Mouse (Mus musculus) ES-E14 (cell line): ENCODE data around the gene Larp4b. TPM values are rescaled to one million over a fixed set of nuclear protein-coding genes. Genes with fewer than 3 reads are reported as not detected.

Experiments used
- DNase-seq: peaks from one replicate; pipeline ENCODE4 v3.0.0-alpha.2; 2013; ENCODE audit warnings: low read depth, low spot score
- H3K27ac ChIP-seq: 2 replicates; pipeline ENCODE4 v1.5.1; 2012; ENCODE audit warnings: low read depth, mild to moderate bottlenecking, low read length, moderate library complexity, mixed read lengths; ENCODE audit not compliant: poor library complexity, insufficient read depth, severe bottlenecking
- H3K36me3 ChIP-seq: 2 replicates; pipeline ENCODE4 v1.6.1; 2012; ENCODE audit warnings: mild to moderate bottlenecking, low read length, moderate library complexity, mixed read lengths; ENCODE audit not compliant: control insufficient read depth, poor library complexity, insufficient read depth, severe bottlenecking
- H3K4me1 ChIP-seq, 2 experiments: fragments of 150-350 bp in 1 of 2; sonication (generic) in 1 of 2; 2 replicates each; pipeline ENCODE4 v1.6.1; 2012; ENCODE audit warnings: low read length in 2 of 2, mild to moderate bottlenecking in 1 of 2, mixed read lengths in 1 of 2; ENCODE audit not compliant: control insufficient read depth in 2 of 2, insufficient read depth in 2 of 2, poor library complexity in 1 of 2
- H3K4me3 ChIP-seq, 2 experiments: fragments of 150-350 bp in 1 of 2; sonication (generic) in 1 of 2; 2 replicates each; pipeline ENCODE4 v1.5.1; 2012; ENCODE audit warnings: low read length in 2 of 2, low read depth in 1 of 2, mild to moderate bottlenecking in 1 of 2, mixed read lengths in 1 of 2; ENCODE audit not compliant: insufficient read depth in 1 of 2, poor library complexity in 1 of 2, severe bottlenecking in 1 of 2
- H3K9ac ChIP-seq: 2 replicates; pipeline ENCODE4 v1.6.1; 2012; ENCODE audit warnings: low read depth, mild to moderate bottlenecking, low read length, mixed read lengths; ENCODE audit not compliant: poor library complexity, insufficient read depth, severe bottlenecking
- H3K9me3 ChIP-seq: fragments of 150-350 bp; sonication (generic); 2 replicates; pipeline ENCODE4 v1.6.1; 2012; ENCODE audit warnings: low read depth, mild to moderate bottlenecking, low read length; ENCODE audit not compliant: control insufficient read depth, insufficient read depth
- CHD2 ChIP-seq: IDR thresholded peaks from 2 replicates; pipeline ENCODE4 v1.6.1; 2014; ENCODE audit warnings: mild to moderate bottlenecking, low read depth, low read length, inconsistent platforms
- HCFC1 ChIP-seq: IDR thresholded peaks from 2 replicates; pipeline ENCODE4 v1.6.1; 2012; ENCODE audit warnings: low read length, inconsistent platforms, borderline replicate concordance; ENCODE audit not compliant: insufficient read depth
- MAFK ChIP-seq: IDR thresholded peaks from 2 replicates; pipeline ENCODE4 v1.6.1; 2014; ENCODE audit warnings: mild to moderate bottlenecking, low read depth, low read length, inconsistent platforms; ENCODE audit not compliant: insufficient read depth
- ZC3H11A ChIP-seq: IDR thresholded peaks from 2 replicates; pipeline ENCODE4 v1.6.1; 2012; ENCODE audit warnings: low read depth, mild to moderate bottlenecking, inconsistent platforms, low read length, borderline replicate concordance
- ZNF384 ChIP-seq: IDR thresholded peaks from 2 replicates; pipeline ENCODE4 v1.6.1; 2012; ENCODE audit warnings: low read depth, low read length, inconsistent platforms
- in situ Hi-C, 2 experiments: fragments of 600-800 bp; cut with MboI; formaldehyde crosslinking; loops; one replicate each; pipeline ENCODE4 v1.15.1; 2025; ENCODE audit warnings: low sequenced_read_pairs in 2 of 2, inconsistent platforms in 1 of 2; ENCODE audit not compliant: unreplicated experiment in 2 of 2
- total RNA-seq: library from RNA; depleted of rRNA; stranded (reverse); fragments of 300-350 nt; gene quantifications from 2 replicates; pipeline ENCODE4 v1.2.3, GENCODE M21; 2012

Larp4b gene
- total RNA-seq, 1 experiment: 66.3 TPM

DNA sequence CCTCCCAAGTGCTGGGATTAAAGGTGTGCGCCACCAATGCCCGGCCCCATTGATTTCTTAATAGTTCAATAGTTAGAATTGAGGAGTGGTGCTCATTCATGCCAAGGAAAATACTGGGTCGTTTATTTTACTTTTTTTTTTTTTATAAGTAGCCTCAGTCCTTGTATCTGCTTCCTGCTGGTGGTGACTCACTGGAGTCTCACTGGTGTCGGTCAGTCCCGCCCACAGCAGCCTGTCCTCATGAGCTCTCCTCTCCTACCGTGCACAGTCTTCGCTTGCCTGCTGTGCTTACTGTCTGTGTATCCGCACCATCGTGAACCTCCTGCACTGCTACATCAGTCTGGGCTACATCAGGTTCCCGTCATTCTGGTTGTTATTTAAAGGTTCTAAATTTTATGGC, 46.5 kb downstream of the Larp4b start:
- no peak for TF ChIP-seq MAFK
- TF ChIP-seq CHD2: no peak
- TF ChIP-seq HCFC1: no peak
- no peak for TF ChIP-seq ZNF384
- no peak for TF ChIP-seq ZC3H11A
- Histone ChIP-seq H3K9ac (no peak overlapping the region), H3K27ac (no peak overlapping the region), H3K4me3 (no peak overlapping the region), H3K9me3 (no peaks in the 10 kb centered on the region), H3K4me1 (peaks cover 0 to 10% of the 10 kb centered on the region in 2 experiments; a peak in 2 of 4 replicates), H3K36me3 (peaks cover 17% of the 10 kb centered on the region)
- in situ Hi-C loops: no loop called here
- DNase-seq: no peak

DNA sequence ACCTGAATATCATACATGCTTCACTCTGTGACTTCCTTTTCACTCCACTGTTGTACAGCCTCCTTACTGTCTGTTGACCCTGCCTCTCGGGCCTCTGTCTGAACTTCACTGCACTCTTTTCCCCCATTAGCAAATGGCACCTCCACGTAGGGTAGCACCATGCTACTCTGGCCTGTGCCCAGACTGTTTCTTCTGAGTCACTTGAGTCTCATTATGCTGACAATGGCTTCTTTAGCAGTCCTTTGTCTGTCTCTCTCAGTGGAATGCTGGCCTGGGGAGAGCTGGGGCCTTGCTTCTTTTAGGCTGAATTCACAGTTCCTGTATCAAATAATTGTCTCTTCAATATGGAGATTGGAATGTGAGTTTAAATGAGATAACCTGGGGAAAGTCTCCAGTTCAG, 48.7 kb downstream of the Larp4b start:
- H3K9ac ChIP-seq: no peak overlapping the region
- peak overlapping the region; percentile 36; the same call in 1 of the 2 replicates for H3K27ac ChIP-seq
- H3K4me3 ChIP-seq: no peak overlapping the region
- in situ Hi-C loops: no loop called here
- H3K9me3 ChIP-seq: no peaks in the 10 kb centered on the region
- H3K36me3 ChIP-seq: peaks cover 17% of the 10 kb centered on the region
- peak; percentile 46 for DNase-seq
- TF ChIP-seq HCFC1 (no peak), CHD2 (peak; percentile 33; the same call in 1 of the 2 replicates), MAFK (peak; percentile 82)
- peaks cover 0 to 10% of the 10 kb centered on the region in 2 experiments; a peak in 2 of 4 replicates for H3K4me1 ChIP-seq

DNA sequence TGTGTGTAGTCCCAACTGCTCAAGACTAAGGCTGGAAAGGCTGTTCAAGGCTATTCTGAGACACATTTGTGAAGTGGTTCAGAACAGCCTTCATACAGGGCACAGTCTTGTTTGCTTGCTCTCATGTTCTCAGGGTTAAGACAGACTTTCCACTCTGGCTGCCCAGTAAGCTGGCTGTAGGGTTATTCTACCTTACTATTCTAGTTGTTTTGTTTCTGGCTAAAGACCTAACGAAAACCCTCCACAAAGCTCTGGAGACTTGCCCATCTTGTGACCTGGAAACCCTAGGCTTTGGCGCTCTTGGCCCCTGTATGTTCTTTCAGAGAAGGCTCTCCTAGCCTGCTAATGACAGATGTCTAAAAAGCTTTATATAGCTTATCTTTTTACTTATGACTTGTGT, 55.1 kb downstream of the Larp4b start:
- Histone ChIP-seq H3K36me3 (peaks cover 11% of the 10 kb centered on the region), H3K4me1 (peaks cover 0 to 1% of the 10 kb centered on the region in 2 experiments; a peak in 1 of 4 replicates), H3K9ac (no peak overlapping the region), H3K4me3 (no peak overlapping the region), H3K9me3 (no peaks in the 10 kb centered on the region), H3K27ac (no peak overlapping the region)
- no peak for DNase-seq
- in situ Hi-C loops: no loop called here
- TF ChIP-seq MAFK (no peak), ZNF384 (no peak), ZC3H11A (no peak), HCFC1 (no peak), CHD2 (no peak)

DNA sequence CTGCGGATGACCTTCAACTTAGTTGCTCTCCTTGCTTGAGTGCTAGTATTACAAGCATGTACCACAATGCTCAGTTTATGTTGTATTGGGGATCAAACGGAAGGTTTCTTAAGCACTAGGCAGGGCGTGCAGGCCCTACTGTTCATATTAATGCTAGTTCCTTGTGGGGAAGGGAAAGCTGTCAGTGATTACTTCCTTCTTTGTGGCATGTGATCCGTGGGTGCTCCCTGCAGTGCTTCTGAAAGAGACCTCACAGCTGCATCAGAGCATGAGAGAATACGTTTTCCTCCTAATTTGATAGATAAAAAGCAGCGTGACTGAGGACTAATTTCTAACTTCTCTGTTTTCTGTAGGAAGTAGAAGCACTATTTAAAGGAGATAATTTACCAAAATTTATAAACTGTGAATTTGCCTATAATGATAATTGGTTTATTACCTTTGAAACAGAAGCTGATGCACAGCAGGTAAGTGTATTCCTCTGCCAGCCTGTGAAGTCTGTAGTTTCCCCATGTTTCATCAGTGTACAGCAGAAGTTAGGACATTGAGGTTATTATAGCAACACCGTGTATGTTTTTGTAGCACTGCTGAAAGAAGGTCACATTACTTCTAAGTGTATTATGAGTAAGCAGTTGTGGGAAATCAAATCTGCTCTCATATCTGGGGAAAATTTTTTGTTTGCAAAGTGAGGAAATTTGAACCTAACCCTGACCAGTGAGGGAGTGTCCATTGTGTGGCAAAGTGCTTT, 56.0 kb downstream of the Larp4b start:
- H3K27ac ChIP-seq: no peak overlapping the region
- DNase-seq: no peak
- no peak overlapping the region for H3K9ac ChIP-seq
- peaks cover 11% of the 10 kb centered on the region for H3K36me3 ChIP-seq
- no peak for TF ChIP-seq ZC3H11A
- no peak for TF ChIP-seq MAFK
- TF ChIP-seq HCFC1: no peak
- TF ChIP-seq ZNF384: no peak
- no peak for TF ChIP-seq CHD2
- peaks cover 0 to 2% of the 10 kb centered on the region in 2 experiments; a peak in 1 of 4 replicates for H3K4me1 ChIP-seq
- in situ Hi-C loops: no loop called here
- no peaks in the 10 kb centered on the region for H3K9me3 ChIP-seq
- no peak overlapping the region for H3K4me3 ChIP-seq
